In genomic region chr15:77757586-77758226, GRCm38 (mm10) we compare ENCODE assay signal across 22 mouse cellular contexts. TPM values are rescaled to one million over a fixed set of nuclear protein-coding genes. Genes with fewer than 3 reads are reported as not detected.
DNase-seq lines count a peak whose midpoint lies in the region; ATAC-seq and TF ChIP-seq lines count a peak whose summit lies in the region.
"Had no signal": no experiment of that assay in that cellular context is flagged by ENCODE, and none has a peak within 500 bp of the region (broad histone marks: within the 10 kb centered on the region; RNA-seq: fewer than 3 reads in every experiment).

No protein-coding gene starts in this region.

- no peaks in the 10 kb centered on the region for H3K27me3 ChIP-seq in heart, adult 2 months (ENCODE audit: control insufficient read depth, insufficient read depth, low read length)
- H3K27me3 ChIP-seq in heart, embryonic 12.5 days (replicated peaks) = peaks cover 7% of the 10 kb centered on the region; the same call in 1 of the 2 replicates
- H3K27me3 ChIP-seq in midbrain, postnatal 0 days (ENCODE audit: insufficient read depth, low read length) = no peaks in the 10 kb centered on the region
- no peaks in the 10 kb centered on the region for H3K27me3 ChIP-seq in midbrain, embryonic 15.5 days (replicated peaks)
- H3K27me3 ChIP-seq in stomach, postnatal 0 days (ENCODE audit: control insufficient read depth, insufficient read depth, low read length) = no peaks in the 10 kb centered on the region
- H3K27me3 ChIP-seq: embryonic facial prominence, embryonic 15.5 days; heart, embryonic 15.5 days; neural tube, embryonic 13.5 days had no signal

- no peak overlapping the region for H3K4me3 ChIP-seq in heart, adult 2 months
- no peak overlapping the region for H3K4me3 ChIP-seq in heart, embryonic 12.5 days
- H3K4me3 ChIP-seq in midbrain, postnatal 0 days (ENCODE audit: low read depth, low read length) = no peak overlapping the region
- H3K4me3 ChIP-seq in midbrain, embryonic 15.5 days = no peak overlapping the region
- no peak overlapping the region for H3K4me3 ChIP-seq in stomach, postnatal 0 days (ENCODE audit: low read depth, low read length)
- H3K4me3 ChIP-seq: embryonic facial prominence, embryonic 15.5 days; heart, embryonic 15.5 days; intestine, embryonic 15.5 days; neural tube, embryonic 13.5 days had no signal

- no peak overlapping the region for H3K9ac ChIP-seq in heart, adult 2 months (ENCODE audit: low read depth, low read length)
- H3K9ac ChIP-seq in heart, embryonic 12.5 days = no peak overlapping the region
- no peak overlapping the region for H3K9ac ChIP-seq in midbrain, postnatal 0 days (replicated peaks; ENCODE audit: low read length, poor library complexity, severe bottlenecking)
- no peak overlapping the region for H3K9ac ChIP-seq in midbrain, embryonic 15.5 days
- no peak overlapping the region for H3K9ac ChIP-seq in stomach, postnatal 0 days (ENCODE audit: low read length)
- H3K9ac ChIP-seq: embryonic facial prominence, embryonic 15.5 days; heart, embryonic 15.5 days; intestine, embryonic 15.5 days; neural tube, embryonic 13.5 days had no signal

- peak; percentile 42 for TF ChIP-seq CTCF in heart, adult 2 months (IDR thresholded peaks at IDR 0.05)
- TF ChIP-seq CTCF in midbrain, postnatal 0 days (IDR thresholded peaks at IDR 0.05) = peak; percentile 33; the same call in 1 of the 2 replicates
- TF ChIP-seq CTCF in stomach, postnatal 0 days (IDR thresholded peaks at IDR 0.05; ENCODE audit: low read depth) = peak; percentile 64

- no peaks in the 10 kb centered on the region for H3K79me2 ChIP-seq in heart, adult 2 months (replicated peaks; ENCODE audit: control insufficient read depth, insufficient read depth, low read length)

- intact Hi-C loops in heart, adult 2 months (cut with DNase I) = no loop called here

- no peak overlapping the region for H3K27ac ChIP-seq in heart, adult 2 months
- H3K27ac ChIP-seq in heart, embryonic 12.5 days (ENCODE audit: poor library complexity, severe bottlenecking) = no peak overlapping the region
- H3K27ac ChIP-seq in midbrain, postnatal 0 days (ENCODE audit: low read depth, low read length) = no peak overlapping the region
- no peak overlapping the region for H3K27ac ChIP-seq in midbrain, embryonic 15.5 days
- H3K27ac ChIP-seq in stomach, postnatal 0 days (replicated peaks) = no peak overlapping the region
- H3K27ac ChIP-seq: embryonic facial prominence, embryonic 15.5 days; heart, embryonic 15.5 days; hindbrain, embryonic 10.5 days; intestine, embryonic 15.5 days; neural tube, embryonic 13.5 days had no signal

- no peak overlapping the region for H3K4me2 ChIP-seq in heart, embryonic 12.5 days
- no peak overlapping the region for H3K4me2 ChIP-seq in midbrain, postnatal 0 days (ENCODE audit: low read depth, low read length, poor library complexity, severe bottlenecking)
- no peak overlapping the region for H3K4me2 ChIP-seq in midbrain, embryonic 15.5 days
- H3K4me2 ChIP-seq in stomach, postnatal 0 days (replicated peaks; ENCODE audit: low read depth) = no peak overlapping the region
- H3K4me2 ChIP-seq: embryonic facial prominence, embryonic 15.5 days; heart, embryonic 15.5 days; intestine, embryonic 15.5 days; neural tube, embryonic 13.5 days had no signal

- no peak for DNase-seq in heart, adult 2 months
- no peak for DNase-seq in midbrain, postnatal 0 days (ENCODE audit: low spot score)
- DNase-seq in R1 (ENCODE audit: low read depth, low spot score) = peak; percentile 56
- no peak for DNase-seq in stomach, postnatal 0 days (ENCODE audit: low spot score)
- DNase-seq in ovary, postnatal 14 days (ENCODE audit: low spot score) = no peak
- no peak for DNase-seq in retina, embryonic 14.5 days (ENCODE audit: low spot score)
- DNase-seq: adrenal gland, adult 8-10 months had no signal

- H3K4me1 ChIP-seq in heart, adult 2 months (ENCODE audit: control insufficient read depth, insufficient read depth, low read length) = no peaks in the 10 kb centered on the region; the same call in 1 of the 2 replicates
- peaks cover 10% of the 10 kb centered on the region; the same call in 1 of the 2 replicates for H3K4me1 ChIP-seq in heart, embryonic 12.5 days (replicated peaks)
- no peaks in the 10 kb centered on the region for H3K4me1 ChIP-seq in midbrain, postnatal 0 days (ENCODE audit: insufficient read depth, low read length)
- H3K4me1 ChIP-seq in midbrain, embryonic 15.5 days = no peaks in the 10 kb centered on the region
- H3K4me1 ChIP-seq in stomach, postnatal 0 days (replicated peaks; ENCODE audit: control insufficient read depth, insufficient read depth) = no peaks in the 10 kb centered on the region
- H3K4me1 ChIP-seq: embryonic facial prominence, embryonic 15.5 days; heart, embryonic 15.5 days; intestine, embryonic 15.5 days; neural tube, embryonic 13.5 days had no signal

- no peak for ATAC-seq in heart, embryonic 12.5 days (ENCODE audit: insufficient number of reproducible peaks, low FRiP score)
- ATAC-seq in midbrain, postnatal 0 days (ENCODE audit: low FRiP score) = no peak
- no peak for ATAC-seq in midbrain, embryonic 15.5 days (replicated peaks)
- no peak for ATAC-seq in stomach, postnatal 0 days (ENCODE audit: low FRiP score, low TSS enrichment)
- ATAC-seq: midbrain, embryonic 16.5 days had no signal

- no peaks in the 10 kb centered on the region for H3K9me3 ChIP-seq in heart, embryonic 12.5 days (replicated peaks)
- H3K9me3 ChIP-seq in midbrain, postnatal 0 days (ENCODE audit: low read length) = no peaks in the 10 kb centered on the region
- no peaks in the 10 kb centered on the region for H3K9me3 ChIP-seq in midbrain, embryonic 15.5 days
- no peaks in the 10 kb centered on the region for H3K9me3 ChIP-seq in stomach, postnatal 0 days (ENCODE audit: control insufficient read depth, low read length)
- H3K9me3 ChIP-seq: embryonic facial prominence, embryonic 15.5 days; heart, embryonic 15.5 days; hindbrain, embryonic 10.5 days; intestine, embryonic 15.5 days; neural tube, embryonic 13.5 days had no signal

- TF ChIP-seq EP300 in heart, adult 2 months (IDR thresholded peaks at IDR 0.05; ENCODE audit: insufficient read depth, low read depth, low read length) = no peak
- no peak for TF ChIP-seq EP300 in stomach, postnatal 0 days (optimal IDR thresholded peaks at IDR 0.05)

- H3K36me3 ChIP-seq in heart, adult 2 months (ENCODE audit: control insufficient read depth, insufficient read depth, low read length) = no peaks in the 10 kb centered on the region
- H3K36me3 ChIP-seq in heart, embryonic 12.5 days = peaks cover 38% of the 10 kb centered on the region
- peaks cover 14% of the 10 kb centered on the region for H3K36me3 ChIP-seq in midbrain, postnatal 0 days (ENCODE audit: insufficient read depth, low read length)
- H3K36me3 ChIP-seq in midbrain, embryonic 15.5 days (replicated peaks) = peaks cover 5% of the 10 kb centered on the region; the same call in 1 of the 2 replicates
- H3K36me3 ChIP-seq in stomach, postnatal 0 days (ENCODE audit: control insufficient read depth, insufficient read depth, low read length) = peaks cover 15% of the 10 kb centered on the region

- no peak for TF ChIP-seq POLR2A in heart, adult 2 months (IDR thresholded peaks at IDR 0.05; ENCODE audit: insufficient read depth, low read depth, low read length)

- 80% methylated on average over 4 of the region's 4 CpGs for WGBS in heart, adult 2 months
- 71% methylated on average over 4 of the region's 4 CpGs for WGBS in heart, embryonic 12.5 days
- WGBS in midbrain, postnatal 0 days = 89% methylated on average over 4 of the region's 4 CpGs
- 86% methylated on average over 4 of the region's 4 CpGs for WGBS in midbrain, embryonic 15.5 days
- 63% methylated on average over 4 of the region's 4 CpGs for WGBS in stomach, postnatal 0 days

RNA-seq across cellular contexts. Expression of gene Apol8, which starts 0.9 kb away (rescaled TPM):
- total RNA-seq in heart, adult 2 months (2021) = under 1 TPM in 1 of 2 experiments, not detected in 1; 0.55 TPM
- polyA plus RNA-seq in heart, adult 2 months (2012; rRNA removed) = 0.06 TPM in 1 of 2 replicates, not detected in the other
- polyA plus RNA-seq in heart, embryonic 12.5 days (2016; fragmentation: Nextera tagmentation; extraction: Ambion mirVana) = 0.65 and 0.74 TPM in 2 replicates
- total RNA-seq in midbrain, postnatal 0 days (2014; rRNA removed) = 0.19 TPM in 1 of 2 replicates, not detected in the other
- polyA plus RNA-seq in midbrain, postnatal 0 days (2015; fragmentation: Nextera tagmentation; extraction: Ambion mirVana) = 0.36 and 0.55 TPM in 2 replicates
- polyA plus RNA-seq in midbrain, embryonic 15.5 days (2015; fragmentation: Nextera tagmentation; extraction: Ambion mirVana) = 0.18 and 0.23 TPM in 2 replicates
- 0.05 and 0.10 TPM in 2 replicates for polyA plus RNA-seq in stomach, postnatal 0 days (2015; fragmentation: Nextera tagmentation; extraction: Ambion mirVana)
- total RNA-seq: granulocyte monocyte progenitor cell, adult 5-6 weeks had no signal
- polyA plus RNA-seq: heart, embryonic 15.5 days; lung, adult 2 months; neural tube, embryonic 13.5 days had no signal

RNA-seq across cellular contexts. Expression of gene Apol9b, which starts 28.9 kb away (rescaled TPM):
- total RNA-seq in heart, adult 2 months (2021) = not detected
- 0.53 and 1.7 TPM in 2 replicates for polyA plus RNA-seq in heart, adult 2 months (2012; rRNA removed)
- polyA plus RNA-seq in heart, embryonic 12.5 days (2016; fragmentation: Nextera tagmentation; extraction: Ambion mirVana) = 0.20 and 0.22 TPM in 2 replicates
- total RNA-seq in midbrain, postnatal 0 days (2014; rRNA removed) = 0.33 TPM in 1 of 2 replicates, not detected in the other
- 0.43 TPM in 1 of 2 replicates, not detected in the other for polyA plus RNA-seq in midbrain, postnatal 0 days (2015; fragmentation: Nextera tagmentation; extraction: Ambion mirVana)
- polyA plus RNA-seq in midbrain, embryonic 15.5 days (2015; fragmentation: Nextera tagmentation; extraction: Ambion mirVana) = not detected in 2 replicates
- 0.33 and 0.45 TPM in 2 replicates for polyA plus RNA-seq in stomach, postnatal 0 days (2015; fragmentation: Nextera tagmentation; extraction: Ambion mirVana)
- total RNA-seq: granulocyte monocyte progenitor cell, adult 5-6 weeks; layer of hippocampus, postnatal 10 days; megakaryocyte, adult 5-6 weeks had no signal
- polyA plus RNA-seq: forebrain, embryonic 11.5 days; hindbrain, embryonic 10.5 days; midbrain, embryonic 16.5 days had no signal

RNA-seq across cellular contexts. Expression of gene Apol7e, which starts 59.0 kb away (rescaled TPM):
- total RNA-seq in heart, adult 2 months (2021) = under 1 TPM in 1 of 2 experiments, not detected in 1; 0.48 TPM
- 0.23 and 0.43 TPM in 2 replicates for polyA plus RNA-seq in heart, adult 2 months (2012; rRNA removed)
- polyA plus RNA-seq in heart, embryonic 12.5 days (2016; fragmentation: Nextera tagmentation; extraction: Ambion mirVana) = not detected in 2 replicates
- not detected in 2 replicates for total RNA-seq in midbrain, postnatal 0 days (2014; rRNA removed)
- not detected in 2 replicates for polyA plus RNA-seq in midbrain, postnatal 0 days (2015; fragmentation: Nextera tagmentation; extraction: Ambion mirVana)
- polyA plus RNA-seq in midbrain, embryonic 15.5 days (2015; fragmentation: Nextera tagmentation; extraction: Ambion mirVana) = not detected in 2 replicates
- 0.10 TPM in 1 of 2 replicates, not detected in the other for polyA plus RNA-seq in stomach, postnatal 0 days (2015; fragmentation: Nextera tagmentation; extraction: Ambion mirVana)
- total RNA-seq: layer of hippocampus, postnatal 10 days; left cerebral cortex, postnatal 4 days had no signal
- polyA plus RNA-seq: cerebellum, adult 2 months; embryonic facial prominence, embryonic 15.5 days; forebrain, embryonic 11.5 days; hindbrain, embryonic 10.5 days; midbrain, embryonic 16.5 days had no signal
